Mouse (Mus musculus) CH12.LX (cell line): ENCODE results near the gene Tspan5.

ENCODE experiments used
- CTCF ChIP-seq, 2 experiments: IDR thresholded peaks in 1 of 2; conservative IDR thresholded peaks in 1 of 2; 2 replicates each; pipeline ENCODE4 v1.5.1; 2011 to 2012; ENCODE audit warnings: low read depth in 2 of 2, low read length in 2 of 2, improper control_type of control experiment in 1 of 2, inconsistent platforms in 1 of 2, mild to moderate bottlenecking in 1 of 2, moderate library complexity in 1 of 2
- EP300 ChIP-seq: IDR thresholded peaks from 2 replicates; pipeline ENCODE4 v1.6.1; 2011; ENCODE audit warnings: low read length, improper control_type of control experiment
- GABPA ChIP-seq: IDR thresholded peaks from 2 replicates; pipeline ENCODE4 v1.6.1; 2012; ENCODE audit warnings: low read depth, low read length, improper control_type of control experiment, inconsistent platforms; ENCODE audit not compliant: insufficient replicate concordance
- HCFC1 ChIP-seq: IDR thresholded peaks from 2 replicates; pipeline ENCODE4 v1.6.1; 2012; ENCODE audit warnings: low read depth, mild to moderate bottlenecking, inconsistent platforms, low read length, improper control_type of control experiment
- NRF1 ChIP-seq: IDR thresholded peaks from 2 replicates; pipeline ENCODE4 v1.6.1; 2014; ENCODE audit warnings: low read depth, mild to moderate bottlenecking, inconsistent platforms, low read length, improper control_type of control experiment, moderate library complexity
- TBP ChIP-seq: conservative IDR thresholded peaks from 2 replicates; pipeline ENCODE4 v1.6.1; 2011; ENCODE audit warnings: low read depth, low read length, improper control_type of control experiment
- ZMIZ1 ChIP-seq: IDR thresholded peaks from 2 replicates; pipeline ENCODE4 v1.6.1; 2012; ENCODE audit warnings: low read depth, mild to moderate bottlenecking, inconsistent platforms, low read length, improper control_type of control experiment

- TF ChIP-seq HCFC1 (no peak), CTCF (conservative IDR thresholded peaks at IDR 0.05 in 1 of 2, IDR thresholded peaks at IDR 0.05 in 1 of 2; ENCODE audit: low read depth in 2 of 2, low read length in 2 of 2) (no peak), NRF1 (no peak), TBP (no peak), EP300 (no peak), ZMIZ1 (no peak), GABPA (no peak)
Observed at GRCm38 (mm10) chr3:138912504-138912903, 170.5 kb downstream of the Tspan5 start.
